Mouse (Mus musculus) activated CD4-positive, CD25-positive, alpha-beta regulatory T cell, adult 9 weeks (primary cell): ENCODE data around the gene Atxn10. TPM values are rescaled to one million over a fixed set of nuclear protein-coding genes. Genes with fewer than 3 reads are reported as not detected.

Experiments
- polyA plus RNA-seq: library from polyadenylated mRNA; unstranded; fragments of 100-300 nt; shearing (Covaris generic); gene quantifications from one replicate; pipeline ENCODE4 v1.2.1, GENCODE M21; 2017

The Atxn10 gene
- polyA plus RNA-seq, result 131 TPM

GRCm38 (mm10) chr15:85335671-85336300, at the start of gene Atxn10:
Gene Atxn10 (plus strand): TSS chr15:85336245.

GRCm38 (mm10) chr15:85503127-85503526, 167.1 kb downstream of the Atxn10 start, which contains the start of gene 7530416G11Rik:
Gene 7530416G11Rik (minus strand): TSS chr15:85503227.

Other genes with a start within 250 kb of the Atxn10 start
- gene Smc1b, start 204.3 kb upstream of the Atxn10 start, polyA plus RNA-seq, result 0.31 TPM
- not detected for gene Ribc2, start 204.2 kb upstream of the Atxn10 start, polyA plus RNA-seq
- not detected for gene Fbln1, start 130.3 kb upstream of the Atxn10 start, polyA plus RNA-seq
- not detected for gene 7530416G11Rik, start 167.0 kb downstream of the Atxn10 start, polyA plus RNA-seq
- gene Wnt7b, start 246.2 kb downstream of the Atxn10 start, polyA plus RNA-seq, result not detected